Mouse (Mus musculus) midbrain, embryonic 11.5 days (tissue): Measurements from ENCODE around the gene Myl4. TPM values are rescaled to one million over a fixed set of nuclear protein-coding genes. Genes with fewer than 3 reads are reported as not detected.

Source experiments
- polyA plus RNA-seq: library from polyadenylated mRNA; unstranded; fragments of >200 nt; fragmentation: Nextera tagmentation; extraction: Ambion mirVana; gene quantifications from 2 replicates; pipeline ENCODE4 v1.2.1, GENCODE M21; 2014

Gene Myl4
- polyA plus RNA-seq, 1 experiment from 2014 or later, result 1.1 TPM

Other genes with a start within 250 kb of the Myl4 start
- gene Kansl1, start 81.8 kb upstream of the Myl4 start, polyA plus RNA-seq, result 31.7 and 32.9 TPM in 2 replicates
- gene Cdc27, start within 50 bp of the Myl4 start, polyA plus RNA-seq, result 59.0 and 65.9 TPM in 2 replicates
- gene Itgb3, start 57.3 kb downstream of the Myl4 start, polyA plus RNA-seq, result 1.5 and 1.7 TPM in 2 replicates
- gene Gm11639, start 135.0 kb downstream of the Myl4 start, polyA plus RNA-seq, result not detected in 2 replicates